Mouse (Mus musculus) left cerebral cortex, postnatal 25 days (tissue): ENCODE data around the gene Nmt1. TPM values are rescaled to one million over a fixed set of nuclear protein-coding genes. Genes with fewer than 3 reads are reported as not detected.

ENCODE experiments used
- DNase-seq, 2 experiments: peaks; one replicate each; pipeline ENCODE4 v3.0.0; 2022; ENCODE audit warnings: low spot score in 2 of 2, mixed read lengths in 1 of 2
- intact Hi-C: fragments of 180-260 bp; cut with DNase I; formaldehyde crosslinking; loops from one replicate; pipeline ENCODE4 v1.15.1; 2025
- total RNA-seq, 2 experiments: library from RNA; stranded (reverse); gene quantifications; 2 replicates each; pipeline ENCODE4 v1.2.3; 2021

Nmt1 gene
- 100 to 1,000 TPM; 122 to 124 TPM for total RNA-seq

DNA sequence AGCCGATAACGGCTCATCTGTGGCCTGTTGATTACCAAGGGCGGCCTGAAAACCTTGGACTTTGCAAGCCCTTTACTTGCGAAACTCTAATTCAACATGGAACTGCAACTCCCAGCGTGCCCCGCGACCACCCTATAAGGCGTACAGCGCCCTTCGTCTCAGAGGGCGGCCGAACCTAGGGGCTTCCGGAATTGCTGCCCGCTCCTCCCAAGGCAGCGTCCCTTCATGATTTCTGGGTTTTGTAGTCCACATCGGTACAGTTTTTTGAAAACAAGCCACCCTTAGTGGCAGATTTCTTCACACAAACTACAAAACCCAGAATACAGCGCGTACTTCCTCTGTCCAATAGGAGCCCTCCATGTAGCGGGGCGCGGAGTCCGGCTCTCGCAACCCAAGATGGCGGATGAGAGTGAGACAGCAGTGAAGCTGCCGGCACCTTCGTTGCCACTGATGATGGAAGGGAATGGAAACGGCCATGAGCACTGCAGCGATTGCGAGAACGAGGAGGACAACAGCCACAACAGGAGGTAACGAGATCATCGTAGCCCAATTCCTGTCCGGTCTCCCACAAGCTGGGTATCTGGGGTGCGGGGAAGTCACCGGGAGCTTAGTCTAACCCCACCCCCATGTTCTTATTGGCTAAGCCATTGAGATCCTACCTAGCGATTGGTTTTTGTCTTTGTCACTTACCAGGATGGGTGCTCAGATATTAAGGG is at the start of gene Nmt1, which contains the start of gene Dcakd:
Gene Nmt1, plus strand, starts transcription at position 15 of the 716 bp plus-strand sequence.
Gene Dcakd, minus strand, starts transcription at position 158 of the 716 bp plus-strand sequence.
- peak; percentile 97 to 99 for DNase-seq
- intact Hi-C loops: loop anchor here (1.0 kb wide), 1 partner anchor 11 kb away; no protein-coding TSS in a partner anchor

DNA sequence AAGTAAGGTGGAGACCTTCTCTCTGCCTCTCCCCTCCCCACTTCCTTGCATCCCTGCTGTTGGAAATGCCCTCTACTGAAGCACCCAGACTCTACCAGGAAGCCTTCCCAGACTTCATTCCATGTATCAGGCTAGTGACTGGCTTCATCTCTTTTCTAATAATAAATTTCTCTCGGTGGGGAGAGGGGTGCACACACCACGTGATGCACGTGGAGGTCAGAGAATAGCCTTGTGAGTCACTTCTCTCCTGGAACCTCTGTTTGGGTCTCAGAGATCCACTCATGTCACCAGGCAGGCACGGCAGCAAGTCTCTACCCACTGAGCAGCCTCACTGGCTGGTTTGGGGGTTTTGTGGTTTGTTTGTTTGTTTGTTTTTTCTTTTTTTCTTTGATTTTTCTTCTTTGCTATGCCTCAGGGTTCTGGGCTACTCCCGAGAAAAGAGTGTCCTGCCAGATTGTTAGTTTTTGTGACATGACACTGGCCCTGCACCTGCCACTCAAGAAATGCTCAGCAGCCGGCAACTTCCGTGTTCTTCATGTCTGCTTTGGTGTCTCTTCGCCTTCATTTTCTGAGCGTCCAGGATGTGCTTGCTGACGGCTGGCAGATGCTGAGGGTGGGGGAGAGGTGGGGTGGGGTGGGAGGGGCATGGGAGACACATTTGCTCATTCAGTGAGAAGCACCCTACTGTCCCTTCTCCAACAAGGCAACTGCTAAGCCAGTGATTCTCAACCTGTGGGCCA is 46.7 kb upstream of the Nmt1 start:
- no peak for DNase-seq
- intact Hi-C loops: no loop called here

DNA sequence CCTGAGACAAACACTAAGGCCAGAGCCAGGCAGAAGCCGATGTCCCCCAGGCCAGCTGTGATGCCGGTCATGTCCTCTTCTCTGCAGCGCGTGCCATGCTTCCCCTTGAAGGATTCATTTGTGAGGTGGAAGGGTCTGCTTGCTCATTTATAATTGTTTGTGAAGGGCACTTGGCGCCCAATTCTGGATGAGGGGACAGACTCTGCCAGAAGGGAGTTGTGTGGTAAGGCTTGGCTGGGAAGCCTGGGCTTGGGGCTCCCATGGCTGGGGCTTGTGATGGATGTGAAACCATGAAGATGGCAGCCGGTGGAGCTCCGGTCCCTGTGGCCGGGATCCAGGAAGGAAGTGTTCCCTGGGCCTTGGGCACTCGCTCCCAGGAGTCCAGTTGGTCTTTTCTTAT is 43.9 kb upstream of the Nmt1 start:
- DNase-seq: no peak

DNA sequence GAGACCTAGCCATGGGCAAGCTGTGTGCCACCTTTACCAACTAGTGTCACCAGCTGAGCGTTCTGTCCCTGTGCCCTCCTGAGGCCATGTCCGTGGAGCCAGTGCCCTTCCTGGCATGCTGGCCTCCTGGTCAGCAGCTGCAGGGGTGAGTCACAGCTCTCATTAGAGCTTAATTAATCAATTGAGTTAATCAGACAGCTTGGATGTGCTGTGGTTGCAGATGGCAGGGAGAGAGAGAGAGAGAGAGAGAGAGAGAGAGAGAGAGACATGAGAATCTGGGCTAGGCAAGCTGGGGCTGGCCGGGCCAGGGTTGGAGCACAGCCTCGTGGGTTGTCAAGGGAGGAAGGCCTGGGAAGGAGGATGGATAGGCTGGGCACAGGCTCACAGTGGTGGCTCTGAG is 43.4 kb upstream of the Nmt1 start:
- DNase-seq: no peak
- intact Hi-C loops: no loop called here

More for the DNA sequence above, 43.9 kb upstream of the Nmt1 start:
- intact Hi-C loops: no loop called here

DNA sequence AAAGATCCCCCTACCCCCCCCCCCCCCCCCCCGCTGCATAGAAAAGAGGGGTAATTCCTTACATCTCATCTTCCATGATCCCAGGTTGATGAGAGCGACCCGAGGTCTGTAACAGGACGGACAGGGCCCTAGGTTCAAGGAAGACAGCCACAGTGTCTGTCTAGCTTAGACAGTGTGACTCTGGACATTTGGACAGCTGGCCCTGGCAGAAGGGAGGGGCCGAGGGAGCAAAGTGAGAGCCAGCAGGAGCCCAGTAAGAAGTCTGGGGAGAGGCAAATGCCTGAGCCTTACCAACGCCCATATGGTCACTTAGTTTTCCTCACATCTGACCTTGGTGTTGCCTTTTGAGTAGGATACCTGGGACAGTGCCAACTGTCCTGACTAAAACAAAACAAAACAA is 42.8 kb upstream of the Nmt1 start:
- intact Hi-C loops: no loop called here
- no peak for DNase-seq

DNA sequence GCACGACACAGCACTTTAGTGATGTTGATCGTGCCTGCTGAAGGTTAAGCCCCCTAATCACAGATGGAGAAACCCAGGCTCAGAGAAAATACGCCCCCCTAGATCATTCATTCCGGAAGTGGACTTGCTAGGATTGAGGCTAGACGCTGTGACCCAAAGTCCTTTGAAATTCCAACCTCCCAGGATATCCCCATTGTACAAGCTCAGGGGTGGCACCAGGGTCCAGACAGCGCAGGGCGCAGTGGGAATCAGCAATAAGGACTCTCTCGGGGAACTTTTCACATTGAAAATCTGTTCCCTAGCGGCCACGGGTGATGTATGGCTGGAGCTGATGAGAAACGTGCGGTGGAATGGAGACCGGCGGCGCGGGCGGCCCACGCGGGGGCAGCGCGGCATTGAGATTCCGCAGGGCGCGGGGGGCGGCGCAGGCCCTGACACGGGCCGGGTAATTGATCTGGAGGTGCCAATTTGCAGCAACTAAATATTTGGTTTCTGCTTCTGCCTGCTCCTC is 38.3 kb upstream of the Nmt1 start:
- intact Hi-C loops: loop anchor here (5.0 to 10.0 kb wide), 2 partner anchors 42 to 225 kb away; partner anchors contain the start of genes Adam11 and C1ql1
- no peak for DNase-seq

DNA sequence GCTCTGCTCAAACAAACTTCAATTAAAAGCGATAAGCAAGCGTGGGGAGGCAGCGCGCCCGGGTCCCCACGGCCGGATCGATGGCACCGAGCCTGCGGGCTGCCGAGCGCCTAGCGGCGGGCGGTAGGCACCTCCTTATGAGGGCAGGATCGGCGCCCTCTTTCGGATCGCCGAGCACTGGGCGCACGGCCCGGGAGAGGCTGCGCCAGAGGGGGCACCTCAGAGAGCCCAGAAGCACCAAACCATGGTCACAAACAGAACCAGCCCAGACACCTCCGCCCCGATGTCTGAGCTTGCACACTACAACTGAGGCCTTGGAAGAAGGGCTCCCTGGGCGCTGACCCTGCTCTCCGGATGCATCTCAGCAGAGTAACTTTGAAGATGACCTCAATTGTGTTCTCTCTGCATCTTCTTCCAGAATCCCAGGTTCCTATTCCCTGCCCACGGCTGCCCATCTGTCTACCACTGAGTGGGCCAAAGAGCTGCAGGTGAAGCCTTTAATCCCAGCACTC is 37.8 kb upstream of the Nmt1 start:
- intact Hi-C loops: loop anchor here (5.0 to 10.0 kb wide), 2 partner anchors 43 to 225 kb away; partner anchors contain the start of genes Adam11 and C1ql1
- DNase-seq: peak in 1 of 2 experiments; percentile 49

DNA sequence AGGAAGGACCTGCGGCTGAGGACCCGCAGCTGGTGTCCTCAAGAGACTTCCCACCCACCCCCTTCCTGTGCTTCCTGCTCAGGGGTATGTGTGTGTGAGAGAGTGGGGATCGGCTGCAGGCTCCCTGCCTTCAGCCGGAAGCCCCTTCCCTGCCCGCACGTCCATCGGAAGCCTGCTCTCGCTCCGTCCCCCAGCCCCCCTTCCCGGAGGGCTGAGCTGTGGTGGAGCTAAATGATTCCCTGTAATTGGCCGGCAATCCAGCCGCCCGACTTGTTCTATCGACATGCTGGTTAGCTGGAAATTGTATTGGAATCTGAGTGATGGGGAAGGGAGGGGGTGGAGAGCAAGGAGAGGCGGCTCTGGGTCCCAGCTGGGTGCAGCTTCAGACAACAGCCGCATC is 36.3 kb upstream of the Nmt1 start:
- intact Hi-C loops: loop anchor here (2.0 to 10.0 kb wide), 3 partner anchors 44 to 227 kb away; partner anchors contain the start of genes Adam11, C1ql1 and Gfap
- no peak for DNase-seq

DNA sequence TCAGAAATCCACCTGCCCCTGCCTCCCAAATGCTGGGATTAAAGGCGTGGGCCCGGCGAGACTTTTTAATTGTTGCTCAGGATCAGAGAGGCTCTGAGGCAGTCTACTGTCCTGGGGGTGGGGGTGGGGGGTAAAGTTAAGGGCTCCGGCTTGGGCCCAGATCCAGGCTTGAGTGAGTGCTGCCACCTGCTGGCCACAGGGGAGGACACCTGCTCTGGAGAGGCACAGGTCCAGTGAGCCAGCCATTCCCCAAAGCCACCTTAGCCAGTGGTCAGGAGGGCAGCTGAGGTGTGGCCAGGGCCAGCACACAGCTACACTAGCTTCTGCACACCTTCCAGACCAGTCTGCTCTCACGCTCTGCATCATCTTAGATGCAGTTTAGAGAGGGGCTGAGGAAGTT is 35.0 kb upstream of the Nmt1 start:
- intact Hi-C loops: loop anchor here (2.0 to 10.0 kb wide), 3 partner anchors 46 to 228 kb away; partner anchors contain the start of genes Adam11, C1ql1 and Gfap
- DNase-seq: peak; percentile 56 to 61

DNA sequence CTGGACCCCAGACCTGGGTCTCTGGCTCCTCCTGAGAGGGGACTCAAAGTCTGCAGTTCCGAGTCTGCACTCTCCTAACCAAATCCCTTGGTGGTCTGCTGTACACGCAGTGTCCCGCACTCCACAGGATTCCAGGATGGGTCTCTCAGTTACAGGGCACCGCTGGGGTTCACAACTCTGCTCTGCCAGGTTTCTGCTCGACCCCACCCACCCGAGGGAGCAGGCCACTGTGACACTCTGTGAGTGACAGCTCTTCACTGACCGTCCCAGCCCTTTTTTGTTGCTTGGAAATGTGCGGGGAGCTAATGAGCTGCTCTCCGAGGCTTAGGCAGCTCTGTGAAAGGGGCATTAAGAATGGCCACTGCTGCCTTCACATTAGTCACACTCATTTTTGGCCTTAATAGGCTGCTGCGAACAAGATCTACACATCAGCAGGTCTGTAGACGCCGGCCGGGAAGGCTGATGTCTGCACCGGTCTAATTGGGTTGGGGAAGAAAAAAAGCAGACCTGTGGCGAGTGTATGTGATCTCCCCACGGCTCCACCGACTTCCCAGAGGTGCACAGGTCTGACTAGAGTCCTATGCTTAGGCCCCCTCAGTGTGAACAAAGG is 34.5 kb upstream of the Nmt1 start:
- DNase-seq: no peak
- intact Hi-C loops: loop anchor here (2.0 to 10.0 kb wide), 3 partner anchors 46 to 229 kb away; partner anchors contain the start of genes Adam11, C1ql1 and Gfap

DNA sequence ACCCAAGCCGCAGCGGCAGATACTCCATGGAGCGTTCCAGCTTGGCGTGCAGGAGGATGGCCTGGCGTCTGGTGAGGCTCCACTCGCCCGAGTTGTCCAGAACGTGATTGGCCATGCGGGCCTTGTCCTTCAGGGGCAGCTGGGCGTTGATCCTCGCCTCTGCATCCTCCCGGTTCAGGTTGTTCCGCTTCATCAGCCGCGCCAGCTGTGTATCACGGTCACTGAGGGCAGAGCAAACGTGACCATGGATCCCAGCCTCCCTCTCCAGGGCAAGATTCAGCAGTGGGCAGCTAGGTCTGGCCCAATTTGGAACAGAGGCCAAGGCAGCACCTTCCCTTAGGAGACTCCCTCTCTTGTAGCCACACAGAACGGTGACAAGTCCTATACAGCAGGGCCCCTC is 33.0 kb upstream of the Nmt1 start:
- DNase-seq: no peak

DNA sequence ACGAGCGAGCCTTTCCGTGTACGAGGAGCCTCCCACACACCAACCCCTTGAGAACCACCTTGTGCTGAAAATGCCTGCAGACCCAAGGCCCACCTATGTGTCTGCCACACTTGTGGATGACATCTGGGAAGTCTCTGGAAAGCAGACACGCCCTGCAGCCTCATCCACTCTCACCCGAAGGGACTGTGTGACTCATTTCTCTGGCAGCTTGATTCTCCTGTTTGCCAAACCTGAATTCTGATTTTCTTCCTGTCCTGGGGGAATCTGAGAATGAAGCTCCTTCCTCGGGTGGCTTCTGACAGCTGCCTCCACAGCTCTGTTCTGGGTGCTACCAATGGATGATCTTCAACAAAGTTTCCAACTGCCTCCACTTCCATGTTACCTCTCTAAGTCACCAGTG is 31.6 kb upstream of the Nmt1 start:
- intact Hi-C loops: loop anchor here (10.0 kb wide), 1 partner anchor 232 kb away; the partner anchor contains the start of gene Adam11
- DNase-seq: peak in 1 of 2 experiments; percentile 76

More for the DNA sequence above, 33.0 kb upstream of the Nmt1 start:
- intact Hi-C loops: loop anchor here (5.0 to 10.0 kb wide), 2 partner anchors 48 to 230 kb away; partner anchors contain the start of genes Adam11 and C1ql1

DNA sequence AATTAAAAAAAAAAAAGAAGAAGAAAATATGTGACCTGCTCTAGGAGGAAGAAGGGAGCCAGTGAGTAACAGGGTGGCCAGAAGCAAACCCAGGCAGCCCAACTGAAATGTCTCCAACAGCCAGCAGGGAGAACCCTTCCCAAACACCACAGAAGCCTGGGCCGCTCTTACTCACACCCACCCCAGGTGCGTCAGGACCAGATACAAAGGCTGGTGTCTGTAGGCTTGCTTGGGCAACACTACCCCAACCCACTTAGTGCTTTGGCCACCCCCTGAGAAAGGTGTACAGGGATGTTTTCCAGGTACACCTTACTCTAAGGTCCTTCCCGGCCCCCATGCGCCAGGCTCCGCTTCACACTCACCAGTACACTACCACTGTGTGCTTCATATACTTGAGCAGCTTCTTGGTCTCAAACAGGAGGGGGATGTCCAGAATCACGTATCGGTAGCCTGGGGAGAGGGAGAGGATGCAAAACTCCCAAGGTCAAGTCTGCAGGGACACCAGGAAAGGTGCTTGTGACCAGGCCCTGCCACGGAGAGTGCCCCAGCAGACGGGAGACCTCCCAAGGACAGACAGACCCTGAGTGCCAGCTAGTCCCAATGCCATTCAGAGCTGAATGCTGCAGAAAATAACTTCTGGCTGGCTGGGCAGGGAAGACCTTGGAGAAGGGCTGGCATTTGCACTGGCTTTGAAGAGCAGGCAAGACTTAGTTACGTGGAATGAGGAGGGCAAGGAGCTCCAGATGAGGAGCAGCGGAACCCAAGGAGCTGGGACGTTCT is 30.8 kb upstream of the Nmt1 start:
- DNase-seq: no peak
- intact Hi-C loops: loop anchor here (10.0 kb wide), 1 partner anchor 232 kb away; the partner anchor contains the start of gene Adam11

DNA sequence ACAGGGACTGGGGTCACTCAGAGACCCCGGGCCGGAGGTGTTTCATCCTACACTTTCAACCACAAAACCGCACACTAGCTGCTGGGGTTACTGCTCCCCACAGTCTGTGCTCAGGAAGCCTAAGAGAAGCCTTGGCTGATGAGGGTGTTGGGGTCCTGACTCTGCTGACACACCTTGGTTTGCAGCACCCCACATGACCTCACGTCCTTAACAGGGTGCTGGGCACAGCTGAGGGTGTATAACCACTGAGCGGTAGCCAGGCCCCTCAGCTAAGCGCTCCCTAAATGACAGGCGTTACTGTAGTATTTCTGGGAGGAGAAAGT is 29.8 kb upstream of the Nmt1 start:
- no peak for DNase-seq
- intact Hi-C loops: loop anchor here (10.0 kb wide), 1 partner anchor 233 kb away; the partner anchor contains the start of gene Adam11

DNA sequence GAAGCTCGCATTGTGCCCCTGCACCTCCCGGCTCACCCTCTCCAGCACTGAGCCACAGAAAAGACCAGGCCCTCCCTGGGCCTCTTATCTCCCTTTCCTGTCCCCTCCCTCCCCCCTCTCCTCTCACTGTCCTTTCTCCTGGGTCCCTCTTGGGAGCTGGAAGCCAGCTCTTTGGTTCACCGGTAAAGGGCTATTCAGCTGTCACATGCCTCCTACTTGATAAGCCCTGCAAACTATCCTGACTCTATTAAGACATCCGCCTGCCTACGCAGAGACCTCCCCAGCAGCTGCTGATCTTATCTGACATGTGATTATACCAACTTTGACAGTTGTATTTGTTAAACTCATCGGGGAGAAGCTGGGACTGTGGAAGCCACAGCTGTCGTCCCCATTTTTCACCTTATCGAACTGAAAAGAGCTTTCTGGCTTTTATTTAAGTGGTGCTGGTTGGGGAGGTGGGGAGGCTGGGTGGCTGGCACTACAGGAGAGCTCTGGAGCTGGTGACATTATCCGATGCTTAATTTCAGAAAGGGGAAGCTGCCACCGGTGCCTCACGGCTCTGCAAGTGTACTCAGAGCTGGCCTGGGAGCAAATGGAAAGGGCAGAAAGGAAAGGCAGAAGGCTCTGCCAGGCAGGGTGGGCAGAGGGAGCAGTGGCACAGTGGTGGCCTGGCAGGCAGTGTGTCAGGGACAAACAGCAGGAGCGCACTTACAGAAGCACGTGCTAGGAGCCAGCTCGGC is 29.2 kb upstream of the Nmt1 start:
- no peak for DNase-seq
- intact Hi-C loops: loop anchor here (10.0 kb wide), 1 partner anchor 234 kb away; the partner anchor contains the start of gene Adam11

DNA sequence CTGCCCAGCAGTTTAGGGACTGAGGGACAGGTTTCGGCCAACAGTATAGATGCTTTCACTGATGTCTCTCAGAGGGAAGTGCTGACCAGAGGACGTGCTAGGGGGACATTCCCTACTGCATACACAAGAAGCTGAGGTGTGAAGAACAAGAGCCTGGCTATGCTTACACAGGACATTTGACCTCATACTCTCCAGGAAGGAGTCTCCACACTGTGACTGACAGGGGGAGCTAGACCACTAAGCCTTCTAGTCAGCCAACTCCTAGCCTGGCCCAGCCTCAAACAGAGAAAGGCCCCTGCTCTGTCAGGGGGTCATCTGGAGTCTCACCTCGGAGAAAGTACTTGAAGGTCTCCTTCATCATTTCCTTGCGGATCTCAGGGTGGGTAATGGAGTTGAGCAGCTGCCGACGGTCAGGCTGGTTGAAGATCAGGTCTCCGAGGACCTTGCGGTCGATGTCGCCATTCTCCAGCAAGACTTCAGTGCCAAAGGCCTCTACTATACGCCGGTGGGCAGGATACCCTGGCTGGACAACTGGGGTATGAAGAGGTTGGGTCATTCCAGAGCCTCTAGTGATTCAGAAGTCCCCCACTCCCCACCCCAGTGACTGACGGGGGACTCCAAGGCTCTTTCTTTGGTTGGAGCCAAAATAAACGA is 28.5 kb upstream of the Nmt1 start:
- no peak for DNase-seq
- intact Hi-C loops: loop anchor here (10.0 kb wide), 1 partner anchor 235 kb away; the partner anchor contains the start of gene Adam11

DNA sequence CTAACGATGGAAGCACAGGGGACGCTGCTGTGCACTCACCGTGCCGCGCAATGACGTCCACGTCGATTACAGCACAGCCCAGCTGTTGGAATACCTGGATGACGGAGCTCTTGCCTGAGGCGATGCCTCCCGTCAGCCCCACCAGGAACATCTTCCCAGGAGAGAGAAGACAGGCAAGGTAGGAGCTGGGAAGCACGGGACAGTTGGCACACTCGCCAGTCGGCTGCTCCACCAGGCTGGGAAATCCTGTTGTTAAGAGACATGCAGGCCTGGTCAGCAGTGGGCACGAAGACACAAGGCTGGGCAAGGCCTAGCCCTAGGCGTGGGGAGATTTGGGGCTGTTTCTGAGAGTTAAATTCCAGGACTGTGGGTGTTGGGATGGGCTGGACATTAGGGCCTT is 27.9 kb upstream of the Nmt1 start:
- no peak for DNase-seq
- intact Hi-C loops: no loop called here
